Mouse (Mus musculus): ENCODE measurements around the gene Ist1. TPM values are rescaled to one million over a fixed set of nuclear protein-coding genes. Genes with fewer than 3 reads are reported as not detected.

The Ist1 gene
- polyA plus RNA-seq, 1 experiment from 2014 or later, result 182 TPM

DNA sequence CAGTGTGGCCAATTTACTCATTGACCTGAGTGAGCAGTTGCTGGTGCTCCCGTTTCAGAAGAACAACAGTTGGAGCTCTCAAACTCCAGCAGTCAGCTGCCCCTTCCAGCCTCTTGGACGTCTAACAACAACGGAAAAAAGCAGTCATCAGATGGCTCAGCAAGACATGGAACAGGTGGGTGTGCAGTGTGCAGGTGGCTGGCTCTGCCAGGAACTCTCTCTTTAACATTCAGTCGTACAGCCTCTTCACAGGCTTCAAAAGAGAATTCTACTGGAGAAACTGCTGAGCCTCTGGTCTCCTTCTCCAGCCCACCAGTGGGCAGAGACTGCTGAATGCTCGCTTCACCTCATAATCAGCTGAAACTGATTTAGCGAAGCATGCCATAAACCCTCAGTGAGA, 64.4 kb downstream of the Ist1 start:
- 84% methylated on average over 6 of the region's 6 CpGs for WGBS
- no peaks in the 10 kb centered on the region for H3K36me3 ChIP-seq (ENCODE audit: control insufficient read depth, insufficient read depth, low read length)
- no peak for DNase-seq (ENCODE audit: low spot score, missing footprints)
- H3K4me2 ChIP-seq, result no peak overlapping the region
- no peaks in the 10 kb centered on the region for H3K27me3 ChIP-seq (ENCODE audit: control insufficient read depth, insufficient read depth, low read length)
- no peak overlapping the region for H3K9ac ChIP-seq (ENCODE audit: low read length)
- no peaks in the 10 kb centered on the region for H3K9me3 ChIP-seq (ENCODE audit: control insufficient read depth, low read length)
- no peak overlapping the region for H3K27ac ChIP-seq (ENCODE audit: low read depth, low read length)
- no peak for ATAC-seq (ENCODE audit: low FRiP score)
- no peak overlapping the region for H3K4me3 ChIP-seq (ENCODE audit: low read depth, low read length)
- H3K4me1 ChIP-seq (ENCODE audit: control insufficient read depth, insufficient read depth, low read length), result no peaks in the 10 kb centered on the region

Other genes starting within 250 kb of the Ist1 start
- 3.1 TPM in 2 replicates for gene Pmfbp1, start 199.2 kb downstream of the Ist1 start, polyA plus RNA-seq (2014; fragmentation: Nextera tagmentation; extraction: Ambion mirVana)
- gene Dhx38, start 127.4 kb downstream of the Ist1 start, polyA plus RNA-seq (2014; fragmentation: Nextera tagmentation; extraction: Ambion mirVana), result 18.7 and 22.0 TPM in 2 replicates
- 28.2 and 31.4 TPM in 2 replicates for gene Txnl4b, start 127.4 kb downstream of the Ist1 start, polyA plus RNA-seq (2014; fragmentation: Nextera tagmentation; extraction: Ambion mirVana)
- gene Hp, start 114.1 kb downstream of the Ist1 start, polyA plus RNA-seq (2014; fragmentation: Nextera tagmentation; extraction: Ambion mirVana), result 0.33 and 0.34 TPM in 2 replicates
- 38.5 and 44.9 TPM in 2 replicates for gene Dhodh, start 84.6 kb downstream of the Ist1 start, polyA plus RNA-seq (2014; fragmentation: Nextera tagmentation; extraction: Ambion mirVana)
- gene Pkd1l3, start 78.7 kb downstream of the Ist1 start, polyA plus RNA-seq (2014; fragmentation: Nextera tagmentation; extraction: Ambion mirVana), result 0.20 and 0.36 TPM in 2 replicates
- gene Zfp821, start 12.3 kb upstream of the Ist1 start, polyA plus RNA-seq (2014; fragmentation: Nextera tagmentation; extraction: Ambion mirVana), result 50.9 and 52.4 TPM in 2 replicates
- gene Atxn1l, start 44.5 kb upstream of the Ist1 start, polyA plus RNA-seq (2014; fragmentation: Nextera tagmentation; extraction: Ambion mirVana), result 4.9 and 5.4 TPM in 2 replicates
- gene Ap1g1, start 85.3 kb upstream of the Ist1 start, polyA plus RNA-seq (2014; fragmentation: Nextera tagmentation; extraction: Ambion mirVana), result 41.6 and 47.3 TPM in 2 replicates
- gene Phlpp2, start 175.3 kb upstream of the Ist1 start, polyA plus RNA-seq (2014; fragmentation: Nextera tagmentation; extraction: Ambion mirVana), result 2.7 and 3.2 TPM in 2 replicates

Data from midbrain, embryonic 11.5 days (tissue).